Mouse (Mus musculus) neural tube, embryonic 14.5 days (tissue): ENCODE measurements around the gene Pygm. TPM values are rescaled to one million over a fixed set of nuclear protein-coding genes. Genes with fewer than 3 reads are reported as not detected.

Experiments
- ATAC-seq: fragments of 200-750 bp; cut with Nextera tagmentation; 2 replicates; pipeline ENCODE4 v1.8.0; 2017; ENCODE audit warnings: low read depth, mild to moderate bottlenecking, moderate TSS enrichment, moderate library complexity
- H3K27ac ChIP-seq: fragments of 300-500 bp; sonication (generic); 2 replicates; pipeline ENCODE4 v1.5.1; 2014; ENCODE audit warnings: low read depth, mild to moderate bottlenecking, control low read depth, low read length, moderate library complexity, mixed read lengths
- H3K27me3 ChIP-seq: fragments of 300-500 bp; sonication (generic); 2 replicates; pipeline ENCODE4 v1.6.1; 2014; ENCODE audit warnings: low read length; ENCODE audit not compliant: control insufficient read depth, insufficient read depth
- H3K36me3 ChIP-seq: fragments of 300-500 bp; sonication (generic); 2 replicates; pipeline ENCODE4 v1.6.1; 2014; ENCODE audit warnings: low read length, mixed read lengths; ENCODE audit not compliant: control insufficient read depth, insufficient read depth
- H3K4me1 ChIP-seq: fragments of 300-500 bp; sonication (generic); 2 replicates; pipeline ENCODE4 v1.6.1; 2014; ENCODE audit warnings: low read length; ENCODE audit not compliant: control insufficient read depth, insufficient read depth
- H3K4me2 ChIP-seq: fragments of 300-500 bp; sonication (generic); 2 replicates; pipeline ENCODE4 v1.6.1; 2014; ENCODE audit warnings: mild to moderate bottlenecking, low read depth, low read length, control low read depth
- H3K4me3 ChIP-seq: fragments of 300-500 bp; sonication (generic); 2 replicates; pipeline ENCODE4 v1.5.1; 2014; ENCODE audit warnings: low read depth, low read length, control low read depth, mixed read lengths
- H3K9ac ChIP-seq: fragments of 300-500 bp; sonication (generic); replicated peaks from 2 replicates; pipeline ENCODE4 v1.6.1; 2014; ENCODE audit warnings: low read depth, mild to moderate bottlenecking, control low read depth, low read length, mixed read lengths
- H3K9me3 ChIP-seq: fragments of 300-500 bp; sonication (generic); 2 replicates; pipeline ENCODE4 v1.6.1; 2016; ENCODE audit warnings: low read length; ENCODE audit not compliant: control insufficient read depth
- WGBS: fragments of 180-500 bp; shearing (Covaris S2); extraction: QIAGEN DNeasy Blood & Tissue Kit; methylation state at CpG from one replicate; pipeline ENCODE4 v1.1.7; 2014; 5-methylcytosine and 5-hydroxymethylcytosine counted together
- polyA plus RNA-seq: library from polyadenylated mRNA; unstranded; fragments of >200 nt; fragmentation: Nextera tagmentation; extraction: Ambion mirVana; gene quantifications from 2 replicates; pipeline ENCODE4 v1.2.1, GENCODE M21; 2014

The Pygm gene
- polyA plus RNA-seq, 1 experiment from 2014 or later, result 4.3 TPM

DNA sequence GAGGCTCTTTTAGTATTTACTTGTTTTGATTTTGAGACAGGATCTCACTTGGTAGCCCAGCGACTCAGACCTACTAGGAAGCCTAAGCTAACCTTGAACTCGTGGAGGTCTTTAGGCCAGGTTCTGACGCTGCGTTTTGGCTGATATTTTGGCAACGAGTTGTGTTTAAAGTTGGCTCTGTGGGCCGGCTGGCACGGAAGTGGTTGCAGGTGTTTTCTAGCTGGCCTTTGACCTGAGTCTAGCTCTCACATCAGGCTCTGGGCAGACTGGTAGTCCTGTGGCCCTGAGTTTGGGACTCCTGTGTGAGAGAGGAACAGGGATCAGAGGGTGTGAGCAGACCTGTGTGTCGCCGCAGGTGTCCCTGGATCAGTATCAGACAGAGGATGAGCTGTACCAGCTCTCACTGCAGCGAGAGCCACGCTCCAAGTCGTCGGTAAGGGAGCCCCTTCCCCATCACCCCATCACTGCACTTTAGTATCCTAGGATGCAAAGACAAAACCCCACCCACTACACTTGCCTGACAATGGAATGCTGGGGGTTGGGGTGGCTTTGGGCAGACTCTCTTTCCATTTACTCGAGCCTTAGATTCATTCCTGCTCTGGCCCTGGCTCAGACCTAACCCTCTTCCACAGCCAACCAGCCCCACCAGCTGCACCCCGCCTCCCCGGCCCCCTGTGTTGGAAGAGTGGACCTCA, 23.8 kb downstream of the Pygm start:
- Histone ChIP-seq H3K4me2 (no peak overlapping the region), H3K9me3 (no peaks in the 10 kb centered on the region), H3K9ac (no peak overlapping the region), H3K4me1 (no peaks in the 10 kb centered on the region), H3K36me3 (no peaks in the 10 kb centered on the region), H3K4me3 (no peak overlapping the region), H3K27ac (no peak overlapping the region), H3K27me3 (no peaks in the 10 kb centered on the region)
- ATAC-seq, result no peak
- 56% methylated on average over 16 of the region's 16 CpGs for WGBS

DNA sequence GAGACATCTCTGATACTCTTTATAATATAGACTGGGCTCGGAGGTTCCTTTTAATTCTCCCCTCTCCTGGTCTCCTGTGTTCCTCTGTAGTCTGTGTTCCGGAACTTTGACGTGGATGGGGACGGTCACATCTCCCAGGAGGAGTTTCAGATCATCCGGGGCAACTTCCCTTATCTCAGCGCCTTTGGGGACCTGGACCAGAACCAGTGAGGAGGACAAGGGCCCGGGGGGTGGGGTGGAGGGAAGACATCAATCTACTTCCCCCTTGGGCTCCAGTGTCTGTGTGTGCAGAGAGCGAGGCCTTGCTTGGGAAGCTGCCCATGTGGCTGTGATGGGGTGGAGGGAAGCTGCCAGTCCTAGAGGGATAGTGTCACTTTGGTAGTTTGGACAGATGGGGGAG, 24.6 kb downstream of the Pygm start:
- H3K4me3 ChIP-seq, result no peak overlapping the region
- ATAC-seq, result no peak
- no peaks in the 10 kb centered on the region for H3K9me3 ChIP-seq
- no peak overlapping the region for H3K4me2 ChIP-seq
- H3K27me3 ChIP-seq, result no peaks in the 10 kb centered on the region
- H3K36me3 ChIP-seq, result no peaks in the 10 kb centered on the region
- no peak overlapping the region for H3K9ac ChIP-seq
- 77% methylated on average over 8 of the region's 8 CpGs for WGBS
- no peaks in the 10 kb centered on the region for H3K4me1 ChIP-seq
- H3K27ac ChIP-seq, result no peak overlapping the region

DNA sequence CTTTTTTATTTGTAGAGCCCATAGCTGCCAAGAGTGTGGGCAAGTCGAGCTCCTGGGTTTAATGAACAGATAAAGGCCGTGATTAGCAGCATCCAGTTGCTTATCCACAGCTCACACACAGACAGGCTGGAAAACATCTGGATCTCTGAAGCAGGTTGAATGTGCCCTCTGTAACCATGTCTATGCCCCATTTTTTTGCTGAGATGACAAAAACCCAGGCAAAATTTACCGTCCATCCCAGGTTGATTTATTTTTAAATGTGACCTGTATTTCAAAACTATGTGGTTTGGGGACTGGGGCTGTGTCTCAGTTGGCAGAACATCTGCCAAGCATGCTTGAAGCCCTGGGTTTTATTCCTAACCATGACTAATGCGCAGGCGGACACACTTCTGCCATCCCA, 25.0 kb downstream of the Pygm start:
- 80% methylated on average over 5 of the region's 5 CpGs for WGBS
- no peak overlapping the region for H3K9ac ChIP-seq
- no peaks in the 10 kb centered on the region for H3K36me3 ChIP-seq
- no peak overlapping the region for H3K4me2 ChIP-seq
- no peaks in the 10 kb centered on the region for H3K4me1 ChIP-seq
- no peak overlapping the region for H3K4me3 ChIP-seq
- H3K27me3 ChIP-seq, result no peaks in the 10 kb centered on the region
- no peak overlapping the region for H3K27ac ChIP-seq
- ATAC-seq, result no peak
- H3K9me3 ChIP-seq, result no peaks in the 10 kb centered on the region

DNA sequence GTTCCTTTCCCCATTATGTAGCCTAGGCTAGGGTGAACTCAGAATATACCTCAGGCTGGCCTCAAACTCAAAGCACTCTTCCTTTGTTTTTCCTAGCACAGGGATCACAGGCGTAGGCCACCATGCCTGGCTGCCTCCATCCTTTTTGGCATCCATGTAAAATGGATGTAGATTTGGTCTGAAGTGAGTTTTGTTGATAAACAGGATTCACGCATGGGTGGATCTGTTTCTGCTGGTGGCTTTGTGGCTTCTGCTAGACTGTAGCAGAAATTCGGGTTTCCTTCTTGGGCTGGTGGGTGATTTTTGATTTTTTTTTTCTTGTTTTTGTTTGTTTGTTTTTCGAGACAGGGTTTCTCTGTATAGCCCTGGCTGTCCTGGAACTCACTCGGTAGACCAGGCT, 25.7 kb downstream of the Pygm start:
- WGBS, result 89% methylated on average over 5 of the region's 5 CpGs
- Histone ChIP-seq H3K4me1 (no peaks in the 10 kb centered on the region), H3K4me2 (no peak overlapping the region), H3K27ac (no peak overlapping the region), H3K27me3 (no peaks in the 10 kb centered on the region), H3K4me3 (no peak overlapping the region), H3K9me3 (no peaks in the 10 kb centered on the region), H3K36me3 (no peaks in the 10 kb centered on the region), H3K9ac (no peak overlapping the region)
- ATAC-seq, result no peak

DNA sequence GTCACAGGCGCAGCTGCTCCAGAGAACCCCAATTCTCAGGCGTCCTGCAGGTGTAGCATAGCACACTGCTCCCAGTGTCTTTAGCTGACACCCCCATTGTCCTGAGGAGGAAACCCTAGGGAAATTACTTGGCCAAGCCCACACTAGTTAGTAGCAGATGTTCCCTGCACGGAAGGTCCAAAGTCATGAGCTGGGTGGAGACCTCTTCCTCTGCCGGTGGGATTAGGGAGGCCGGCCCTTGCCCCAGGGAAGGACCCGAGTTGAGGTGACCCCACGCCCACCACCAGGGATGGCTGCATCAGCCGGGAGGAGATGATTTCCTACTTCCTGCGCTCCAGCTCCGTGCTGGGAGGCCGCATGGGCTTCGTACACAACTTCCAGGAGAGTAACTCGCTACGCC, 28.6 kb downstream of the Pygm start:
- H3K4me3 ChIP-seq, result no peak overlapping the region
- ATAC-seq, result no peak
- 68% methylated on average over 12 of the region's 14 CpGs for WGBS
- no peak overlapping the region for H3K27ac ChIP-seq
- peaks cover 24% of the 10 kb centered on the region for H3K4me1 ChIP-seq
- no peak overlapping the region for H3K4me2 ChIP-seq
- no peaks in the 10 kb centered on the region for H3K36me3 ChIP-seq
- H3K9me3 ChIP-seq, result no peaks in the 10 kb centered on the region
- no peak overlapping the region for H3K9ac ChIP-seq
- H3K27me3 ChIP-seq, result no peaks in the 10 kb centered on the region

DNA sequence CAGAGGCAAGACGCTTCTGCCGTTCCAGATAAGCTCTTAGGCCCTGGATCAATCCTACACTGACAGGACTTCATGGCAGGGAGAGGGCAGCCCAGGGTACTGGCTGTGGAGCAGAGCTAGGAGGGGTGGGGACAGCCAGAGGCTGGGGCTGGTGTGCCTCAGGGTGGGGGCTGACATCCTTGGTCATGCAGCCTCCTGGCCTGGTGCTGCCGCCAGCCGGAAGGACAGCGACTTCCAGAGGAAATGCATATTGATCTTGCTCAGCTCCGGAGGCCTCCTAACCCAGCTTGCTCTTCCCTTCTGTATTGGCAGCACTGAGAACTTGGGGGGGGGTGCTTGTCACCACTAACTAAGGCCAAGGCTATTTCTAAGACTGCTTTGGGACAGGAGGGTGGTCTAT, 31.3 kb downstream of the Pygm start:
- Histone ChIP-seq H3K4me1 (peaks cover 29% of the 10 kb centered on the region), H3K27me3 (no peaks in the 10 kb centered on the region), H3K27ac (peak overlapping the region; percentile 76), H3K9ac (0 out of 2 replicates have a peak overlapping the region, but pooled peaks have one; percentile 8), H3K4me2 (no peak overlapping the region), H3K4me3 (no peak overlapping the region), H3K9me3 (no peaks in the 10 kb centered on the region), H3K36me3 (no peaks in the 10 kb centered on the region)
- ATAC-seq, result no peak
- 46% methylated on average over 6 of the region's 6 CpGs for WGBS

DNA sequence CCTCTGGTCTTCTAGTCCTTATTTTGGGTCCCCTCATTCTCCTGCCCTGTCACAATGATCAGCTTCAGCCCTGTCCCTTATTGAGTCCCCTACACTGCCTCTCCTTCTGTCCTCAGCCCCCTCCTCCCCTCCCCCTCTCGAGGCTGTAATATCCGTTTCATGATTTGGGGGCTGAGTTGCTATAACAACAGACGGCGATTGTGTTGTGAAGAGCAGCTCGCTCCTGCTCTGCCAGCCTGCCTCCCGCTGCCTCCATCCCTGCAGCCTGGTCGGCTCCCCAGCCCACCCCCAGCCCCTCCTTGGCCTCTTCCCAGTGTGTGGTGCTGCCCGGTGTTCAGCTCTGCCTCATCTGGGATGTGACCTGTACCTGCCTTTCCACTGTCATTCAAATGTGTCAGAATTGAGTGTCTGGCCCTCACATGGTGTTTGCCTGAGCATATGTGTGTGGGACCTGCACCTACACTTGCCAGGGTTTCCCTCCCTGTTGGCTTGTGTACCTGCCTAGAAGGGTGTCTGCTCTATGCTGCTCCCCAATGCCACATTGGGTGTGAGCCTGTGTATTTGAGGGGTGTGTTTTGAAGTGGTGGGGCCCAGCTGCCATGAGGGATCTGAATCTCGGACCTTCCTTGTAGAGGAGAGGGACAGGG, 32.0 kb downstream of the Pygm start:
- WGBS, result 3% methylated on average over 9 of the region's 9 CpGs
- H3K9ac ChIP-seq, result 0 out of 2 replicates have a peak overlapping the region, but pooled peaks have one; percentile 1
- H3K36me3 ChIP-seq, result no peaks in the 10 kb centered on the region
- H3K4me1 ChIP-seq, result peaks cover 37% of the 10 kb centered on the region
- H3K9me3 ChIP-seq, result no peaks in the 10 kb centered on the region
- H3K4me2 ChIP-seq, result no peak overlapping the region
- H3K27ac ChIP-seq, result peak overlapping the region; percentile 76
- no peak for ATAC-seq
- H3K27me3 ChIP-seq, result no peaks in the 10 kb centered on the region
- H3K4me3 ChIP-seq, result no peak overlapping the region

DNA sequence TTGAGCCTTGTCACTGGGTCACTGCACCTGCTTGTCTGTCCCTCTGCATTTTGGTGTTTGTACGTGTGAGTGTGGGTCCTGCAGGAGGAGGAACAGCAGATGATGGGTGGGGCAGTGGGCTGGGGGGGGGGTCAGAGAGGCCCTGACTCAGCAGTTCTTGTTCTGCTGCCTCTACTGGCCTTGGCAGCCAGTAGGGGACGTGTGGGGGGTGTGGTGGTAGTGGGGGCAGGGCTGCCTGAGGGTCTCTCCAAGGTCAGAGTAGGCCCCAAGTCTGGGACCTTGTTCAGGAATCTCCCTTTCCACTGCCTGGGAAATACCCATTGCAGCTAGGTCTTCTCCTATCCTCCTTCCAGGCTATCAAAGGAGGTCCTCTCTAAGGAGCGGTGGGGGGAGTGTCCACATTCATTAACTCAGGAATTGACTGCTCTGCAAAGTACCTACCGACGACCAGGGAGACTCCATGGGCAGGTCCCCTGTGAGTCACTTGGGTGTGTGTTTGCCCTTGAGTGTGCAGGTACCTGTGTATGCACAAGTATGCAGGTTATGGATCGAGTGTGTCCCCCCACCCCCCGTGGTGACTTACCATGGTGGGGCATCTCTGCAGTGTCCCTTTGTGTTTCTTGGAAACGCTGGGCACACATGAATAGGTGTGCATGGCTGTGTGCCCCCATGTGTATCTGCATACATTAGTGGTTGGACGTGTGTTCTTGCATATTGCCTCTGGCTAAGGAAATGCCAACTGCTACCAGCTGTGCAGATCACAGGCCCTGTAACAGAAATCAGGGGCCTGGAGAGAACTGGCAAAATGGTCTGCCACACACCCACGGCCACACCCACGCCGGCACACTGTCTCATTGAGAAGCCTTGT, 32.9 kb downstream of the Pygm start:
- 50% methylated on average over 12 of the region's 12 CpGs for whole genome bisulfite sequencing
- peak overlapping the region; percentile 76 for H3K27ac ChIP-seq
- H3K4me3 ChIP-seq, result no peak overlapping the region
- no peaks in the 10 kb centered on the region for H3K36me3 ChIP-seq
- no peaks in the 10 kb centered on the region for H3K27me3 ChIP-seq
- peak overlapping the region; percentile 78 for H3K4me2 ChIP-seq
- H3K9me3 ChIP-seq, result no peaks in the 10 kb centered on the region
- H3K9ac ChIP-seq, result no peak overlapping the region
- peaks cover 46% of the 10 kb centered on the region for H3K4me1 ChIP-seq
- ATAC-seq, result no peak
